Comparison of ENCODE assay signal across 7 mouse cellular contexts in genomic region chr2:168895531-168895930, GRCm38 (mm10).
"Had no signal": no experiment of that assay in that cellular context is flagged by ENCODE, and none has a peak within 500 bp of the region (broad histone marks: within the 10 kb centered on the region; RNA-seq: fewer than 3 reads in every experiment).

No protein-coding gene starts in this region.

- DNase-seq: kidney, adult 2 months; kidney, postnatal 25 days; layer of hippocampus, adult 9-11 months; liver, postnatal 0 days; lung, embryonic 14.5 days; retina, postnatal 1 day; thymus, postnatal 25 days had no signal
